Mouse (Mus musculus) midbrain, embryonic 16.5 days (tissue): ENCODE data around the gene Clta. TPM values are rescaled to one million over a fixed set of nuclear protein-coding genes. Genes with fewer than 3 reads are reported as not detected.

Experiments
- ATAC-seq: fragments of 200-750 bp; cut with Nextera tagmentation; 2 replicates; pipeline ENCODE4 v1.8.0; 2017; ENCODE audit warnings: moderate TSS enrichment
- H3K27ac ChIP-seq: fragments of 300-500 bp; sonication (generic); 2 replicates; pipeline ENCODE4 v1.5.1; 2014; ENCODE audit warnings: mild to moderate bottlenecking, low read length, mixed read lengths
- H3K27me3 ChIP-seq: fragments of 300-500 bp; sonication (generic); 2 replicates; pipeline ENCODE4 v1.6.1; 2014; ENCODE audit warnings: low read depth, low read length, mixed read lengths; ENCODE audit not compliant: control insufficient read depth, insufficient read depth
- H3K36me3 ChIP-seq: fragments of 300-500 bp; sonication (generic); 2 replicates; pipeline ENCODE4 v1.6.1; 2014; ENCODE audit warnings: mild to moderate bottlenecking, low read length, moderate library complexity, mixed read lengths; ENCODE audit not compliant: control insufficient read depth, insufficient read depth
- H3K4me1 ChIP-seq: fragments of 300-500 bp; sonication (generic); 2 replicates; pipeline ENCODE4 v1.6.1; 2014; ENCODE audit warnings: mild to moderate bottlenecking, low read length, mixed read lengths; ENCODE audit not compliant: control insufficient read depth, insufficient read depth
- H3K4me2 ChIP-seq: fragments of 300-500 bp; sonication (generic); 2 replicates; pipeline ENCODE4 v1.6.1; 2014; ENCODE audit warnings: mild to moderate bottlenecking, low read length, mixed read lengths
- H3K4me3 ChIP-seq: fragments of 300-500 bp; sonication (generic); 2 replicates; pipeline ENCODE4 v1.5.1; 2014; ENCODE audit warnings: low read depth, mild to moderate bottlenecking, low read length, moderate library complexity, mixed read lengths
- H3K9ac ChIP-seq: fragments of 300-500 bp; sonication (generic); 2 replicates; pipeline ENCODE4 v1.6.1; 2014; ENCODE audit warnings: low read depth, low read length, mixed read lengths
- H3K9me3 ChIP-seq: fragments of 300-500 bp; sonication (generic); replicated peaks from 2 replicates; pipeline ENCODE4 v1.6.1; 2014; ENCODE audit warnings: mild to moderate bottlenecking, low read length, mixed read lengths; ENCODE audit not compliant: control insufficient read depth, poor library complexity, severe bottlenecking
- WGBS: fragments of 180-500 bp; shearing (Covaris S2); extraction: QIAGEN DNeasy Blood & Tissue Kit; methylation state at CpG from one replicate; pipeline ENCODE4 v1.1.7; 2014; 5-methylcytosine and 5-hydroxymethylcytosine counted together
- polyA plus RNA-seq: library from polyadenylated mRNA; unstranded; fragments of >200 nt; fragmentation: Nextera tagmentation; extraction: Ambion mirVana; gene quantifications from 2 replicates; pipeline ENCODE4 v1.2.1, GENCODE M21; 2015

Gene Clta
- polyA plus RNA-seq, 1 experiment from 2014 or later: 348 TPM

DNA sequence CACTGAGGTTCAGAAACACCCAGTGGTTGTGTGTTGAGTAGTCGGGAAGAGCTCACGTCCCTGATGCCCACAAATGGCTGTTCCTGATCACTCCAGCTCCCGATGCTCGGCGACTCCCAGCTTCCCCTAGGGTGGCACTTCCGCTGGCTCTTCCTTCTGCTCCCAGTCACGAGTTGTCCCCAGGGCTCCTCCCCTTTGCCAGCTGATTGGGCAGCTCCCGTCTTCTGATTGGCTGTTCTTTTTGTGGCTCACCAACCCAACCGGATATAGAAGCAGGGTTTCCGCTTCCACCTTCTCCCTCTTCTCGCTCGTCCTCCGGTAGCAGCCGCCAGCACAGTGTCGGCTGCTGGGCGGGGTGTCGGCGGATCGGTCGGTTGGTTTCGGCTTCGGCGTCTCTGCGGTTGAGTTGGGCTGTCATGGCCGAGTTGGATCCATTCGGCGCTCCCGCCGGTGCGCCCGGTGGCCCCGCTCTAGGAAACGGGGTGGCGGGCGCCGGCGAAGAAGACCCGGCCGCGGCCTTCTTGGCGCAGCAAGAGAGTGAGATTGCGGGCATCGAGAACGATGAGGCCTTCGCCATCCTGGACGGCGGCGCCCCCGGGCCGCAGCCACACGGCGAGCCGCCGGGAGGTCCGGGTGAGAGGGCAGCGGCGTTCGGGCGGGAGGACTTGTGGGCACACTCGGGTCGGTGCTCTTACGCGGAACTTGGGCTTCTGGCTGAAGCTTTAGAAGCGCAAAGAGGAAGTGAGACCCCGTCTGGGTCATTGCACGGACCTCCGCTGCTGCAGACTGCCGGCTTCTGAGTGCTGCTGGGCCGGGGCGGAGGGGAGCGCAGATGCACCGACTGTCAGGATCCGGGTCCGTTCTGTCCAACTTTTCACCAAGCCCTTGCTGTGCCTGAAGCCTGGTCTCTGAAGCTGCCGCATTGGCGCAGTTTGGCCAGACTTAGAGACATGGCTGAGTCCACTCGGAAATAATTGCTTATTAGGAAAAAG lies 8.4 kb downstream of the Clta start:
- peak; percentile 99 for ATAC-seq
- H3K4me3 ChIP-seq: peak overlapping the region; percentile 81
- H3K9ac ChIP-seq: peak overlapping the region; percentile 94
- H3K9me3 ChIP-seq: no peaks in the 10 kb centered on the region
- H3K36me3 ChIP-seq: no peaks in the 10 kb centered on the region
- peak overlapping the region; percentile 81 for H3K27ac ChIP-seq
- H3K27me3 ChIP-seq: no peaks in the 10 kb centered on the region
- WGBS: under 1% methylated on average over 77 of the region's 77 CpGs
- peaks cover 24% of the 10 kb centered on the region for H3K4me1 ChIP-seq
- peak overlapping the region; percentile 86 for H3K4me2 ChIP-seq

GRCm38 (mm10) chr4:44013391-44014070 lies 9.3 kb downstream of the Clta start:
- no peaks in the 10 kb centered on the region for H3K27me3 ChIP-seq
- WGBS: 29% methylated on average over 11 of the region's 11 CpGs
- no peaks in the 10 kb centered on the region for H3K36me3 ChIP-seq
- no peaks in the 10 kb centered on the region for H3K9me3 ChIP-seq
- peak overlapping the region; percentile 94 for H3K9ac ChIP-seq
- no peak overlapping the region for H3K27ac ChIP-seq
- H3K4me3 ChIP-seq: peak overlapping the region; percentile 81
- H3K4me1 ChIP-seq: peaks cover 24% of the 10 kb centered on the region
- H3K4me2 ChIP-seq: peak overlapping the region; percentile 86
- no peak for ATAC-seq

DNA sequence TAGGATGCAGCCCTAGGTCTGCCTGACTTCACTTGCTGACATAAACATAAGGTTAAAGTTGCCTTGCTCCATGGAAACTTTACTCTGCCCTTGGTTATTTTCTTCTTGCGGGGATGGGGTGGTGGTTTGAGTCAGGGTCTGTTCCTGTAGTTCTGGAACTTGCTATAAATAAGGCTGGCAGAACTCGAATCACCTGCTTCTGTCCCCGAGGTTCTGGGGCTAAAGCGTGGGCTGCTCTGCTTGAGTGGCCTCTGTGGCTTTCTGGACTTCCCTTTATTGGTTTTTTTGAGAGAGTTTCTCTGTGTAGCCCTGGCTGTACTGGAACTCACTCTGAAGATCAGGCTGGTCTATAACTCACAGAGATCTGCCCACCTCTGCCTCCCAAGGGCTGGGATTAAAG lies 11.8 kb downstream of the Clta start:
- Histone ChIP-seq H3K36me3 (peaks cover 5% of the 10 kb centered on the region), H3K9ac (no peak overlapping the region), H3K4me2 (no peak overlapping the region), H3K4me3 (no peak overlapping the region), H3K4me1 (peaks cover 24% of the 10 kb centered on the region), H3K27ac (no peak overlapping the region), H3K9me3 (no peaks in the 10 kb centered on the region), H3K27me3 (peaks cover 3% of the 10 kb centered on the region)
- 93% methylated on average over 4 of the region's 4 CpGs for WGBS
- no peak for ATAC-seq

- peaks cover 8% of the 10 kb centered on the region for H3K36me3 ChIP-seq
- H3K27me3 ChIP-seq: peaks cover 7% of the 10 kb centered on the region
- no peak overlapping the region for H3K9ac ChIP-seq
- H3K4me1 ChIP-seq: peaks cover 23% of the 10 kb centered on the region
- no peak overlapping the region for H3K27ac ChIP-seq
- no peak overlapping the region for H3K4me3 ChIP-seq
- H3K4me2 ChIP-seq: no peak overlapping the region
- ATAC-seq: no peak
- no peaks in the 10 kb centered on the region for H3K9me3 ChIP-seq
- WGBS: 98% methylated on average over 12 of the region's 12 CpGs
Measured at GRCm38 (mm10) chr4:44016791-44017190, 12.5 kb downstream of the Clta start.

- Histone ChIP-seq H3K9me3 (no peaks in the 10 kb centered on the region), H3K4me3 (no peak overlapping the region), H3K4me2 (no peak overlapping the region), H3K9ac (no peak overlapping the region), H3K4me1 (no peaks in the 10 kb centered on the region), H3K27me3 (peaks cover 36% of the 10 kb centered on the region), H3K36me3 (peaks cover 43% of the 10 kb centered on the region), H3K27ac (no peak overlapping the region)
- 90% methylated on average over 4 of the region's 4 CpGs for WGBS
- no peak for ATAC-seq
Measured at GRCm38 (mm10) chr4:44022323-44022722, 18.1 kb downstream of the Clta start.

DNA sequence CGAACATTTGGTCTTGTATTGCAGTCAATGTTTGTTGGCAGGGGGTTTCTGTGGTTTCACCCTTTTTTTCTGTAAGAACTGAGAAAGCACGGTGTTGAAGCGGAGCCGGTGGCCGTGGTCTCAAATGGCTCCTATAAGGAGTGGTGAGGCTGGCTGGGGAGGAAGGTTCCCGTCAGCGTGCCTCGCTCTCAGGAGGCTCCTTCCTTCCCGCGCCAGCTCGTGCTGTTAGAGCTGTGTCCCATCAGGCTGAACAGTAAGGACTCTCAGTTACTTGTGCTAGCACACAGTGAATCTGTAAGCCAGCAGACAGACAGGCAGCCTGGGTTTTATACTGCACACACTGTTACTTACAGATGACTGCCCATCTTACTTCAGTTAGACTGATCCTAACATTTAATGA lies 18.5 kb downstream of the Clta start:
- no peaks in the 10 kb centered on the region for H3K9me3 ChIP-seq
- H3K27ac ChIP-seq: no peak overlapping the region
- H3K27me3 ChIP-seq: peaks cover 36% of the 10 kb centered on the region
- peaks cover 45% of the 10 kb centered on the region for H3K36me3 ChIP-seq
- no peak overlapping the region for H3K4me3 ChIP-seq
- H3K4me1 ChIP-seq: no peaks in the 10 kb centered on the region
- H3K4me2 ChIP-seq: no peak overlapping the region
- WGBS: 96% methylated on average over 11 of the region's 11 CpGs
- H3K9ac ChIP-seq: no peak overlapping the region
- ATAC-seq: no peak

- Histone ChIP-seq H3K9me3 (no peaks in the 10 kb centered on the region), H3K27ac (no peak overlapping the region), H3K27me3 (peaks cover 36% of the 10 kb centered on the region), H3K36me3 (peaks cover 45% of the 10 kb centered on the region), H3K4me2 (no peak overlapping the region), H3K9ac (no peak overlapping the region), H3K4me1 (0 out of 2 replicates have a peak, but pooled peaks cover 2% of the 10 kb centered on the region), H3K4me3 (no peak overlapping the region)
- no peak for ATAC-seq
- WGBS: 97% methylated on average over 9 of the region's 9 CpGs
Measured at GRCm38 (mm10) chr4:44023681-44024080, 19.4 kb downstream of the Clta start.

GRCm38 (mm10) chr4:44024241-44024640 lies 20.0 kb downstream of the Clta start:
- Histone ChIP-seq H3K9me3 (no peaks in the 10 kb centered on the region), H3K36me3 (peaks cover 45% of the 10 kb centered on the region), H3K4me3 (no peak overlapping the region), H3K4me1 (0 out of 2 replicates have a peak, but pooled peaks cover 2% of the 10 kb centered on the region), H3K4me2 (no peak overlapping the region), H3K9ac (no peak overlapping the region), H3K27ac (no peak overlapping the region), H3K27me3 (peaks cover 36% of the 10 kb centered on the region)
- WGBS: 98% methylated on average over 6 of the region's 6 CpGs
- no peak for ATAC-seq

DNA sequence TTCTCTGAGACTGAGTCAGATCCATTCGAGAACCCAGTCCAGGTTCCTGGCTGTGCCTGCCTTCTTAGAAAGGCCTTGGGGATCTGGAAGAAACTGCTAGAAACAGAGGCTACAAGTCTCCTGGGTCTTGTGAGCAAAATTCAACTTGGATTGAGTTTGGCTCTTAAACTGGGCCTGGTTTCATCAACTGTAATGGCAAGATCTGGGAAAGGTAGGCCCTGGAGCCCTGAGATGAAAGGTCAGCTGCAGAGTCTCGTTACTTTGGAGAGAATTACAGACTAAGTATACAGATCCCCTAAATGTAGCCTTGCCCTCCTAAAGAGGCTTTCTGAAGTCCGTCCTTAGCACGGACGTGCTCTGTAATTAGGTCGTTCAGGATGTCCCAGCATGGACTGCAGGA lies 21.3 kb downstream of the Clta start:
- peaks cover 40% of the 10 kb centered on the region for H3K27me3 ChIP-seq
- no peak for ATAC-seq
- no peaks in the 10 kb centered on the region for H3K9me3 ChIP-seq
- no peak overlapping the region for H3K4me3 ChIP-seq
- peaks cover 40% of the 10 kb centered on the region for H3K36me3 ChIP-seq
- no peak overlapping the region for H3K27ac ChIP-seq
- H3K9ac ChIP-seq: no peak overlapping the region
- no peak overlapping the region for H3K4me2 ChIP-seq
- WGBS: 90% methylated on average over 6 of the region's 6 CpGs
- 0 out of 2 replicates have a peak, but pooled peaks cover 2% of the 10 kb centered on the region for H3K4me1 ChIP-seq
